Mouse (Mus musculus) forebrain, postnatal 0 days (tissue): Measurements from ENCODE around the gene Agpat2. TPM values are rescaled to one million over a fixed set of nuclear protein-coding genes. Genes with fewer than 3 reads are reported as not detected.

ENCODE experiments used
- ATAC-seq: fragments of 200-750 bp; cut with Nextera tagmentation; 2 replicates; pipeline ENCODE4 v1.8.0; 2017; ENCODE audit warnings: mild to moderate bottlenecking, moderate library complexity
- DNase-seq: peaks from one replicate; pipeline ENCODE4 v3.0.0-alpha.2; 2015
- H3K27ac ChIP-seq: fragments of 300-500 bp; sonication (generic); 2 replicates; pipeline ENCODE4 v1.5.1; 2014; ENCODE audit warnings: low read depth, mild to moderate bottlenecking, antibody characterized with exemption, low read length, moderate library complexity, mixed read lengths
- H3K27me3 ChIP-seq: fragments of 300-500 bp; sonication (generic); 2 replicates; pipeline ENCODE4 v1.6.1; 2014; ENCODE audit warnings: mild to moderate bottlenecking, low read length, mixed read lengths; ENCODE audit not compliant: insufficient read depth
- H3K36me3 ChIP-seq: fragments of 300-500 bp; sonication (generic); 2 replicates; pipeline ENCODE4 v1.6.1; 2014; ENCODE audit warnings: mild to moderate bottlenecking, moderate library complexity; ENCODE audit not compliant: insufficient read depth
- H3K4me1 ChIP-seq: fragments of 300-500 bp; sonication (generic); 2 replicates; pipeline ENCODE4 v1.6.1; 2014; ENCODE audit warnings: antibody characterized with exemption; ENCODE audit not compliant: insufficient read depth
- H3K4me2 ChIP-seq: fragments of 300-500 bp; sonication (generic); 2 replicates; pipeline ENCODE4 v1.6.1; 2014; ENCODE audit warnings: low read depth, mild to moderate bottlenecking, moderate library complexity
- H3K4me3 ChIP-seq: fragments of 300-500 bp; sonication (generic); 2 replicates; pipeline ENCODE4 v1.5.1; 2014; ENCODE audit warnings: low read depth, low read length, mixed read lengths
- H3K9ac ChIP-seq: fragments of 300-500 bp; sonication (generic); 2 replicates; pipeline ENCODE4 v1.6.1; 2014; ENCODE audit warnings: mild to moderate bottlenecking
- H3K9me3 ChIP-seq: fragments of 300-500 bp; sonication (generic); 2 replicates; pipeline ENCODE4 v1.6.1; 2016; ENCODE audit warnings: low read length
- CTCF ChIP-seq: sonication (generic); IDR thresholded peaks from 2 replicates; pipeline ENCODE4 v1.5.1; 2016; ENCODE audit warnings: antibody characterized with exemption, control low read depth, low read depth
- WGBS: fragments of 180-500 bp; shearing (Covaris S2); extraction: QIAGEN DNeasy Blood & Tissue Kit; methylation state at CpG from one replicate; pipeline ENCODE4 v1.1.7; 2014; 5-methylcytosine and 5-hydroxymethylcytosine counted together
- polyA plus RNA-seq: library from polyadenylated mRNA; unstranded; fragments of >200 nt; fragmentation: Nextera tagmentation; extraction: Ambion mirVana; gene quantifications from 2 replicates; pipeline ENCODE4 v1.2.1, GENCODE M21; 2015
- total RNA-seq: library from RNA; depleted of rRNA; stranded (reverse); fragments of >200 nt; gene quantifications from 2 replicates; pipeline ENCODE4 v1.2.3, GENCODE M21; 2014

The Agpat2 gene
- total and polyA plus RNA-seq, 2 experiments from 2014 or later: 6.2 to 10.0 TPM

- peak overlapping the region; percentile 67 for H3K27ac ChIP-seq
- peak; percentile 70 for TF ChIP-seq CTCF
- DNase-seq: peak; percentile 72
Measured at GRCm38 (mm10) chr2:26639083-26639482, 34.9 kb upstream of the Agpat2 start.

GRCm38 (mm10) chr2:26638572-26638971, 34.4 kb upstream of the Agpat2 start:
- peaks cover 6% of the 10 kb centered on the region for H3K4me1 ChIP-seq
- 80% methylated on average over 5 of the region's 5 CpGs for WGBS
- DNase-seq (no peak), ATAC-seq (no peak)
- TF ChIP-seq CTCF: 0 out of 2 replicates have a peak, but pooled peaks have one; percentile 2
- peak overlapping the region; percentile 61 for H3K4me2 ChIP-seq
- peak overlapping the region; percentile 91; the same call in 1 of the 2 replicates for H3K9ac ChIP-seq
- peak overlapping the region; percentile 68 for H3K4me3 ChIP-seq
- H3K27ac ChIP-seq: 0 out of 2 replicates have a peak overlapping the region, but pooled peaks have one; percentile 37
- H3K27me3 ChIP-seq: no peaks in the 10 kb centered on the region
- peaks cover 46% of the 10 kb centered on the region for H3K36me3 ChIP-seq
- no peaks in the 10 kb centered on the region for H3K9me3 ChIP-seq

More at GRCm38 (mm10) chr2:26639083-26639482, 34.9 kb upstream of the Agpat2 start:
- peak; percentile 61; the same call in 1 of the 2 replicates for ATAC-seq
- WGBS: 6% methylated on average over 8 of the region's 8 CpGs
- peak overlapping the region; percentile 68 for H3K4me3 ChIP-seq
- H3K27me3 ChIP-seq: no peaks in the 10 kb centered on the region
- no peaks in the 10 kb centered on the region for H3K9me3 ChIP-seq
- peak overlapping the region; percentile 91 for H3K9ac ChIP-seq
- peaks cover 6% of the 10 kb centered on the region for H3K4me1 ChIP-seq
- H3K4me2 ChIP-seq: peak overlapping the region; percentile 61
- H3K36me3 ChIP-seq: peaks cover 41% of the 10 kb centered on the region

GRCm38 (mm10) chr2:26638039-26638438, 33.8 kb upstream of the Agpat2 start:
- Histone ChIP-seq H3K4me2 (peak overlapping the region; percentile 61), H3K4me3 (no peak overlapping the region), H3K36me3 (peaks cover 48% of the 10 kb centered on the region), H3K27ac (no peak overlapping the region), H3K9me3 (no peaks in the 10 kb centered on the region), H3K27me3 (no peaks in the 10 kb centered on the region), H3K4me1 (peaks cover 6% of the 10 kb centered on the region), H3K9ac (0 out of 2 replicates have a peak overlapping the region, but pooled peaks have one; percentile 6)
- TF ChIP-seq CTCF: no peak
- 76% methylated on average over 5 of the region's 5 CpGs for WGBS
- ATAC-seq: no peak
- no peak for DNase-seq

- DNase-seq (no peak), ATAC-seq (no peak)
- H3K9me3 ChIP-seq: no peaks in the 10 kb centered on the region
- H3K27ac ChIP-seq: no peak overlapping the region
- H3K4me2 ChIP-seq: no peak overlapping the region
- 83% methylated on average over 4 of the region's 4 CpGs for WGBS
- no peak overlapping the region for H3K4me3 ChIP-seq
- no peaks in the 10 kb centered on the region for H3K27me3 ChIP-seq
- 0 out of 2 replicates have a peak overlapping the region, but pooled peaks have one; percentile 6 for H3K9ac ChIP-seq
- H3K36me3 ChIP-seq: peaks cover 48% of the 10 kb centered on the region
- peaks cover 6% of the 10 kb centered on the region for H3K4me1 ChIP-seq
- no peak for TF ChIP-seq CTCF
Measured at GRCm38 (mm10) chr2:26637316-26637932, 33.2 kb upstream of the Agpat2 start.

- ATAC-seq: no peak
- H3K9me3 ChIP-seq: no peaks in the 10 kb centered on the region
- H3K36me3 ChIP-seq: peaks cover 48% of the 10 kb centered on the region
- H3K27me3 ChIP-seq: no peaks in the 10 kb centered on the region
- 51% methylated on average over 2 of the region's 2 CpGs for WGBS
- peaks cover 6% of the 10 kb centered on the region for H3K4me1 ChIP-seq
- H3K9ac ChIP-seq: no peak overlapping the region
- no peak for DNase-seq
- TF ChIP-seq CTCF: no peak
- no peak overlapping the region for H3K4me3 ChIP-seq
- no peak overlapping the region for H3K27ac ChIP-seq
- H3K4me2 ChIP-seq: no peak overlapping the region
Measured at GRCm38 (mm10) chr2:26636325-26636635, 32.1 kb upstream of the Agpat2 start.

GRCm38 (mm10) chr2:26635489-26636324, 31.5 kb upstream of the Agpat2 start:
- Histone ChIP-seq H3K9ac (no peak overlapping the region), H3K4me1 (peaks cover 7% of the 10 kb centered on the region), H3K36me3 (peaks cover 48% of the 10 kb centered on the region), H3K27ac (no peak overlapping the region), H3K4me3 (no peak overlapping the region), H3K4me2 (no peak overlapping the region), H3K9me3 (no peaks in the 10 kb centered on the region), H3K27me3 (no peaks in the 10 kb centered on the region)
- no peak for TF ChIP-seq CTCF
- ATAC-seq (no peak), DNase-seq (no peak)
- WGBS: 68% methylated on average over 21 of the region's 21 CpGs
